Mouse (Mus musculus) lung, postnatal 14 days (tissue): ENCODE measurements at regions not wholly inside any gene's neighbourhood (a gene's known extent, or its start where the extent isn't known, plus 50 kb on each side); places are given as distances from the start of the nearest gene placed in this dataset.

Experiments used
- DNase-seq: peaks from one replicate; pipeline ENCODE4 v3.0.0; 2021

GRCm38 (mm10) chr15:36378640-36379039, 628.9 kb downstream of the Zfp706 start:
- no peak for DNase-seq

- DNase-seq = no peak
These were observed 631.0 kb downstream of the Zfp706 start for GRCm38 (mm10) chr15:36376551-36376950.

GRCm38 (mm10) chr15:36375549-36375885, 632.1 kb downstream of the Zfp706 start:
- DNase-seq = no peak

GRCm38 (mm10) chr15:36374732-36375548, 632.6 kb downstream of the Zfp706 start:
- peak; percentile 73 for DNase-seq

- peak; percentile 52 for DNase-seq
These were observed 633.5 kb downstream of the Zfp706 start for GRCm38 (mm10) chr15:36373900-36374611.

GRCm38 (mm10) chr15:36373481-36373880, 634.1 kb downstream of the Zfp706 start:
- DNase-seq = peak; percentile 54

GRCm38 (mm10) chr15:36371382-36371781, 636.2 kb downstream of the Zfp706 start:
- no peak for DNase-seq

- DNase-seq = no peak
These were observed 636.7 kb downstream of the Zfp706 start for GRCm38 (mm10) chr15:36370906-36371305.

GRCm38 (mm10) chr15:36367296-36367695, 640.3 kb downstream of the Zfp706 start:
- DNase-seq = no peak

- no peak for DNase-seq
These were observed 642.8 kb downstream of the Zfp706 start for GRCm38 (mm10) chr15:36364757-36365156.

GRCm38 (mm10) chr15:36364062-36364461, 643.5 kb downstream of the Zfp706 start:
- no peak for DNase-seq

GRCm38 (mm10) chr15:36362911-36363565, 644.5 kb downstream of the Zfp706 start:
- no peak for DNase-seq

GRCm38 (mm10) chr15:36361522-36362148, 645.9 kb downstream of the Zfp706 start:
- DNase-seq = no peak

- DNase-seq = no peak
These were observed 646.7 kb downstream of the Zfp706 start for GRCm38 (mm10) chr15:36360694-36361521.

- no peak for DNase-seq
These were observed 651.7 kb downstream of the Zfp706 start for GRCm38 (mm10) chr15:36355851-36356250.

GRCm38 (mm10) chr15:36354545-36354944, 653.0 kb downstream of the Zfp706 start:
- no peak for DNase-seq

GRCm38 (mm10) chr15:36353793-36354192, 653.8 kb downstream of the Zfp706 start:
- no peak for DNase-seq

GRCm38 (mm10) chr15:36352929-36353328, 654.6 kb downstream of the Zfp706 start:
- no peak for DNase-seq

- DNase-seq = no peak
These were observed 655.9 kb downstream of the Zfp706 start for GRCm38 (mm10) chr15:36351693-36352092.

- no peak for DNase-seq
These were observed 659.2 kb downstream of the Zfp706 start for GRCm38 (mm10) chr15:36348348-36348747.

GRCm38 (mm10) chr15:36347333-36347845, 660.2 kb downstream of the Zfp706 start:
- DNase-seq = no peak

- DNase-seq = peak; percentile 15
These were observed 661.4 kb downstream of the Zfp706 start for GRCm38 (mm10) chr15:36346126-36346525.
